Mouse (Mus musculus) E14TG2a.4 (cell line): ENCODE measurements around the gene Fjx1.

Experiments used
- H3K27me3 ChIP-seq: 2 replicates; pipeline ENCODE4 v1.6.1; 2014; ENCODE audit warnings: low read length, control low read depth; ENCODE audit not compliant: insufficient read depth
- H3K36me3 ChIP-seq: 2 replicates; pipeline ENCODE4 v1.6.1; 2014; ENCODE audit warnings: low read length, control low read depth; ENCODE audit not compliant: insufficient read depth
- H3K4me1 ChIP-seq: replicated peaks from 2 replicates; pipeline ENCODE4 v1.6.1; 2014; ENCODE audit warnings: low read depth, low read length, control low read depth
- H3K4me3 ChIP-seq: replicated peaks from 2 replicates; pipeline ENCODE4 v1.5.1; 2014; ENCODE audit warnings: mild to moderate bottlenecking, low read length
- H3K9me3 ChIP-seq: 2 replicates; pipeline ENCODE4 v1.6.1; 2014; ENCODE audit warnings: low read length, control low read depth
- CTCF ChIP-seq: conservative IDR thresholded peaks from 2 replicates; pipeline ENCODE4 v1.5.1; 2014; ENCODE audit warnings: low read length
- NANOG ChIP-seq: IDR thresholded peaks from 2 replicates; pipeline ENCODE4 v1.6.1; 2014; ENCODE audit warnings: borderline replicate concordance, low read length, mixed read lengths
- POU5F1 ChIP-seq: IDR thresholded peaks from 2 replicates; pipeline ENCODE4 v1.6.1; 2014; ENCODE audit warnings: low read length, borderline replicate concordance

Gene Fjx1

DNA sequence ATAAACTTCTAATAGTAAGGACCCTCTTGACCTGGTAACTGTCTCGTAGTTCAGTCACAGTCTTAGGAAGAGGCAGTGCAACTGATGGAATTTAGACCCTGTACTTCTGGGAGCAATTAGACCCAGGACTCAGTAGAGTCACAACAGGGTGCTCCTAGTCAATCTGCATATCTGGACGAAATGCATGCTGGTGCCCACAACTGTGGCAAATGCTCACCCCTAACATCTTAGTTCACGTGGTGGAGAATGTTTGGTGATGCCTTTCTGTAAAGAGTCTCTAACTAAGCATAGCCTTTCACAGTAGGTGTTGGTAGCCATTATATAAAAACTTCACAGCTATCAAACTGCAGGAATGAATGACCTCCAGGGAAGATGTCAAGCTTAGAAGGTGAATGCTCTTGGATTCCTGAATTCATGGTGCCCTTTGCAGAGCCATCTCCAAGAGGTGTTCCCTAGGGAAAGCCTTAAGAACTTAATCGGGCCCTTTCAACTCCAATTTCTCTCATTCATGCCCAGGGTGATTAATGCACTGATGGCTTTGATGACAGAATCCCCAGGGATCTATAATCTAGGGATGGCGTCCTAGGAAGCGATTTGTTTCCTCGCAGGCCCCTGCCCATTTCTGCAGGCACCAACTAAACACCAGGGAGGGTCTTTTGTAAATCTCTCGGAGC is 14.8 kb downstream of the Fjx1 start:
- H3K36me3 ChIP-seq: no peaks in the 10 kb centered on the region
- 0 out of 2 replicates have a peak, but pooled peaks cover 5% of the 10 kb centered on the region for H3K4me1 ChIP-seq
- H3K4me3 ChIP-seq: no peak overlapping the region
- H3K9me3 ChIP-seq: no peaks in the 10 kb centered on the region
- TF ChIP-seq NANOG (no peak), POU5F1 (no peak), CTCF (no peak)
- peaks cover 17% of the 10 kb centered on the region; the same call in 1 of the 2 replicates for H3K27me3 ChIP-seq

DNA sequence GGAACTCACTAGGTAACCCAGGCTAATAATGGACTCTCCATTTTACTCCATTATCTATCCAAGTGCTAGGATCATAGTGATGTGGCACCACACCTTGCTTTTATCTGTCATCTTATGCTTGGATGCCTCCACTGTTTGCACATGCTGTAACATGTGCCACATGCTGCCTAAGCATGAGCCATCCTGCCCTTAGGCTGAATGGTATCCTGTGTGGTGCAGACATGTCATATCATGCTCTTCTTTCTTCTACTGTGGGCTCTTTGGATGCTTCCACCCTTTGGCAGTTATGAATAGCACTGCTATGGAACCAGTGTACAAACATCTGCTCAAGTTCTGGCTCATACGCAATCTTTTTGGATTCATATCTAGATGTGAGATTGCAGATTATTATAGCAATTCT is 18.4 kb downstream of the Fjx1 start:
- Histone ChIP-seq H3K9me3 (no peaks in the 10 kb centered on the region), H3K27me3 (peaks cover 15% of the 10 kb centered on the region; the same call in 1 of the 2 replicates), H3K36me3 (no peaks in the 10 kb centered on the region), H3K4me1 (no peaks in the 10 kb centered on the region), H3K4me3 (no peak overlapping the region)
- TF ChIP-seq POU5F1 (no peak), CTCF (no peak), NANOG (no peak)

GRCm38 (mm10) chr2:102431084-102431483 is 21.2 kb downstream of the Fjx1 start:
- Histone ChIP-seq H3K4me1 (no peaks in the 10 kb centered on the region), H3K9me3 (no peaks in the 10 kb centered on the region), H3K36me3 (no peaks in the 10 kb centered on the region), H3K27me3 (peaks cover 9% of the 10 kb centered on the region; the same call in 1 of the 2 replicates), H3K4me3 (no peak overlapping the region)
- TF ChIP-seq NANOG: no peak
- TF ChIP-seq POU5F1: no peak
- TF ChIP-seq CTCF: no peak

- Histone ChIP-seq H3K4me3 (no peak overlapping the region), H3K36me3 (no peaks in the 10 kb centered on the region), H3K4me1 (no peaks in the 10 kb centered on the region), H3K27me3 (peaks cover 4% of the 10 kb centered on the region; the same call in 1 of the 2 replicates), H3K9me3 (no peaks in the 10 kb centered on the region)
- TF ChIP-seq POU5F1 (no peak), NANOG (no peak), CTCF (no peak)
Measured at GRCm38 (mm10) chr2:102427974-102428373, 24.3 kb downstream of the Fjx1 start.

GRCm38 (mm10) chr2:102426434-102426833 is 25.9 kb downstream of the Fjx1 start:
- no peak overlapping the region for H3K4me3 ChIP-seq
- peaks cover 6% of the 10 kb centered on the region; the same call in 1 of the 2 replicates for H3K27me3 ChIP-seq
- no peak for TF ChIP-seq POU5F1
- no peak for TF ChIP-seq CTCF
- TF ChIP-seq NANOG: no peak
- H3K36me3 ChIP-seq: no peaks in the 10 kb centered on the region
- no peaks in the 10 kb centered on the region for H3K4me1 ChIP-seq
- no peaks in the 10 kb centered on the region for H3K9me3 ChIP-seq

DNA sequence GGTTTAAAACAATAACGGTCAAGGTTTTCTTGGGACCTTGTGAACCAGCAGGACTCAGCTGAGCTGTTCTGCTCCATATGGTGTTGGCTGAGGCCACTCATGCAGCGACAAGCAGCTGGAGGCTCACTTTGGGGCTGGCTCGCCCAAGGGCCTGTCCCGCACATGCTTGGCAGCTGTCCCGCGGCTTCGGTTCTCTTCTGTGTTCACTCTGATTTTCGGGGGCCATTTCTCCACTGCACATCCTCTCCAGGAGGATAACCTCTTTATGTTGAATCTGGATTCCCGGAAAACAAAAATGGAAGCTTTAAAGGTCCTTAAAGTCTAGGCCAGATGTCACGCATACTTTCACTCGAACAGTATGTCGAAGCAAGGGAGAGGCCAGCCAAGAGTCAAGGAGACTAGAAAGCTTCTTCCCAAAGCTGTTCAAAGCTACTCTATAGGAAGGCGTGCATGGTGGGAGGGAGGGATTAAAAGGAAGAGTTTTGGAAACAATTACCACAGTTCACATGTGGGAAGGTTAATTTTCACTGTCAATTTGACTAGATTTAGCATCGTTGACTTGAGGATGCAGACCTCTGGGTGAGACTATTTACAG is 36.1 kb downstream of the Fjx1 start:
- no peaks in the 10 kb centered on the region for H3K9me3 ChIP-seq
- no peaks in the 10 kb centered on the region for H3K36me3 ChIP-seq
- peaks cover 11% of the 10 kb centered on the region for H3K27me3 ChIP-seq
- no peak overlapping the region for H3K4me3 ChIP-seq
- TF ChIP-seq CTCF (no peak), POU5F1 (no peak), NANOG (no peak)
- peaks cover 14% of the 10 kb centered on the region for H3K4me1 ChIP-seq

DNA sequence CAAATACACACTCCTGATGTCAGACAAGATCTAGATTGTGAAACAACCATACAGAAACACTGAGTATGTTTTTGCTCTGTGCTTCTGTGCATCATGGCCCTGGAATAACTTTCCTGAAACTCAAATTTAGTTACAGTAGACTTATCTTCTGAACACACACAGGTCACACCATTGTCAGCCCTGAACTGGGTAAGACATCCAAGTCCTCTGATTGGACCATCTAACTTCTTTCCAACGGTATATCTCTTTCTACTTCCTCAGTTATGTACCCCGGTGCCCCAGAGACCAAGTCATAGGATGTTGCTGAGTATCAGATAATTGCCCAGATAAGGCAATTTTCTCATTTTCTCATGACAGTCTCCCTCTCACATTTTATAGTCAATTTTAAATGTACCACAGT is 39.6 kb downstream of the Fjx1 start:
- no peak overlapping the region for H3K4me3 ChIP-seq
- TF ChIP-seq POU5F1: no peak
- TF ChIP-seq NANOG: no peak
- no peaks in the 10 kb centered on the region for H3K36me3 ChIP-seq
- no peaks in the 10 kb centered on the region for H3K9me3 ChIP-seq
- peaks cover 17% of the 10 kb centered on the region for H3K4me1 ChIP-seq
- H3K27me3 ChIP-seq: peaks cover 11% of the 10 kb centered on the region

DNA sequence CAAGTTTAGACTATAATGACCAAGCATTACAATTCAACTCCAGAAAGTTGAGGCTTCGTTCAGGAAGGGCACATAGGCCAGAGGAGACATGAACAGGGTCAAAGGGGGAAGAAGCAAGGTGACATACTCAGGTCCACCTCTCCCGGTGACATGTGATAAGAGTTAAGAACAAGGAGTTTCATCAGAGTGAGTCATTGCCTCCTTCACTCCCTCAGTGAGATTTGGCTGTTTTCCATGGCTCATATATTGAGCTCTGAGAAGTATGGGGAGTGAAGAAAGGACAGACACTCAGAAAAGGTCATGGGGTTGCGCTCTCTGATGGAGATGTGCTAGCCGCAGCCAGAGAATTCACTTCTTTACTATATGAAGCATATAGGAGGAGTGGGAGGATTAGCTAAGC is 41.7 kb downstream of the Fjx1 start:
- Histone ChIP-seq H3K4me1 (peaks cover 33% of the 10 kb centered on the region), H3K4me3 (no peak overlapping the region), H3K9me3 (no peaks in the 10 kb centered on the region), H3K36me3 (no peaks in the 10 kb centered on the region), H3K27me3 (peaks cover 11% of the 10 kb centered on the region)
- TF ChIP-seq POU5F1 (no peak), CTCF (no peak), NANOG (no peak)
